12 mouse cellular contexts compared by ENCODE assay signal in the genomic region with DNA sequence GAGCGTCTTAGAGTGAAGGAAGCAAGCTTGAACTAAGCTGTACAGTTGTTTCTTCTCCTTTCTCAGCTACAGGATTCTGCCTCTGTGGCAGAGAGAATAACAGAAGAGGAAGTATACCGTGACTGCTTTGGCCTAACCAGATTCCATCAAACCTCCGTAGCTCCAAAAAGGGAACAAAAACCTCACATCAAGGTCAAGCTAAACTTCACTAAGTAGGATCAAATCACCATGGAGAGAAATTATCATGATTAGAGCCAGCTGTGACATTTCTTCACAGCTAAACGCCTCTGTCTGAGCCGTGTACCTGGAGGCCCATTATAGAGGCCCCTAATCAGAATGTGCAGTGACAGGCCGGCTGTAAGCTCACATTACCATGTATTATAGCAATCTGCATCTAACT. TPM values are rescaled to one million over a fixed set of nuclear protein-coding genes. Genes with fewer than 3 reads are reported as not detected.
DNase-seq lines count a peak whose midpoint lies in the region; ATAC-seq lines count a peak whose summit lies in the region.
"Had no signal": no experiment of that assay in that cellular context is flagged by ENCODE, and none has a peak within 500 bp of the region (broad histone marks: within the 10 kb centered on the region; RNA-seq: fewer than 3 reads in every experiment).

No protein-coding gene starts in this region.

- 55% methylated on average over 6 of the region's 6 CpGs for WGBS in neural tube, embryonic 13.5 days
- WGBS in neural tube, embryonic 15.5 days, result 53% methylated on average over 6 of the region's 6 CpGs
- 45% methylated on average over 6 of the region's 6 CpGs for WGBS in limb, embryonic 10.5 days

- H3K4me1 ChIP-seq in neural tube, embryonic 13.5 days (replicated peaks), result peaks cover 8% of the 10 kb centered on the region; the same call in 1 of the 2 replicates
- no peaks in the 10 kb centered on the region for H3K4me1 ChIP-seq in neural tube, embryonic 15.5 days
- peaks cover 12% of the 10 kb centered on the region for H3K4me1 ChIP-seq in limb, embryonic 10.5 days
- H3K4me1 ChIP-seq: midbrain, embryonic 12.5 days had no signal

- no peak for ATAC-seq in neural tube, embryonic 13.5 days (ENCODE audit: low read depth)
- no peak for ATAC-seq in neural tube, embryonic 15.5 days (ENCODE audit: low FRiP score)
- ATAC-seq: intestine, embryonic 16.5 days had no signal

- H3K9ac ChIP-seq in neural tube, embryonic 13.5 days, result no peak overlapping the region
- H3K9ac ChIP-seq in neural tube, embryonic 15.5 days (replicated peaks), result no peak overlapping the region
- H3K9ac ChIP-seq: midbrain, embryonic 12.5 days had no signal

- H3K9me3 ChIP-seq in neural tube, embryonic 13.5 days, result no peaks in the 10 kb centered on the region
- H3K9me3 ChIP-seq in neural tube, embryonic 15.5 days (replicated peaks), result no peaks in the 10 kb centered on the region
- H3K9me3 ChIP-seq in limb, embryonic 10.5 days (replicated peaks), result no peaks in the 10 kb centered on the region
- H3K9me3 ChIP-seq: midbrain, embryonic 12.5 days had no signal

- no peak overlapping the region for H3K4me2 ChIP-seq in neural tube, embryonic 13.5 days
- H3K4me2 ChIP-seq in neural tube, embryonic 15.5 days, result no peak overlapping the region
- H3K4me2 ChIP-seq: midbrain, embryonic 12.5 days had no signal

- DNase-seq in embryo, embryonic 10 days (ENCODE audit: low spot score), result peak; percentile 5
- DNase-seq in embryo, embryonic 9.5 days (ENCODE audit: extremely low spot score), result no peak
- no peak for DNase-seq in limb, embryonic 10.5 days (ENCODE audit: low spot score)
- no peak for DNase-seq in gastrocnemius, postnatal 4 days (ENCODE audit: low spot score in 2 of 2)
- DNase-seq in urinary bladder, postnatal 14 days (ENCODE audit: low spot score), result no peak
- DNase-seq in thymus, postnatal 14 days, result no peak
- DNase-seq: cerebellum, postnatal 10 days had no signal

- H3K27me3 ChIP-seq in neural tube, embryonic 13.5 days, result no peaks in the 10 kb centered on the region
- no peaks in the 10 kb centered on the region for H3K27me3 ChIP-seq in neural tube, embryonic 15.5 days (replicated peaks)
- no peaks in the 10 kb centered on the region for H3K27me3 ChIP-seq in limb, embryonic 10.5 days (ENCODE audit: low read depth, poor library complexity, severe bottlenecking)
- H3K27me3 ChIP-seq: midbrain, embryonic 12.5 days had no signal

- H3K27ac ChIP-seq in neural tube, embryonic 13.5 days (replicated peaks), result peak overlapping the region; percentile 33
- H3K27ac ChIP-seq in neural tube, embryonic 15.5 days (replicated peaks), result no peak overlapping the region
- H3K27ac ChIP-seq in limb, embryonic 10.5 days, result peak overlapping the region; percentile 31; the same call in 1 of the 2 replicates
- H3K27ac ChIP-seq: midbrain, embryonic 12.5 days had no signal

- H3K36me3 ChIP-seq in neural tube, embryonic 13.5 days, result no peaks in the 10 kb centered on the region
- no peaks in the 10 kb centered on the region for H3K36me3 ChIP-seq in neural tube, embryonic 15.5 days
- no peaks in the 10 kb centered on the region for H3K36me3 ChIP-seq in limb, embryonic 10.5 days
- H3K36me3 ChIP-seq: midbrain, embryonic 12.5 days had no signal

- H3K4me3 ChIP-seq in neural tube, embryonic 13.5 days, result no peak overlapping the region
- no peak overlapping the region for H3K4me3 ChIP-seq in neural tube, embryonic 15.5 days (replicated peaks)
- no peak overlapping the region for H3K4me3 ChIP-seq in limb, embryonic 10.5 days
- H3K4me3 ChIP-seq: erythroblast, embryonic 14.5 days; midbrain, embryonic 12.5 days had no signal

RNA-seq across cellular contexts. Expression of a gene that starts 28.2 kb away (rescaled TPM):
- polyA plus RNA-seq in neural tube, embryonic 13.5 days (2015; fragmentation: Nextera tagmentation; extraction: Ambion mirVana), result 268 and 275 TPM in 2 replicates
- 225 and 226 TPM in 2 replicates for polyA plus RNA-seq in neural tube, embryonic 15.5 days (2015; fragmentation: Nextera tagmentation; extraction: Ambion mirVana)
- polyA plus RNA-seq in limb, embryonic 10.5 days (2016; fragmentation: Nextera tagmentation; extraction: Ambion mirVana), result 309 and 315 TPM in 2 replicates
- total RNA-seq in gastrocnemius, postnatal 4 days (2021), result 100 to 1,000 TPM; 130 to 144 TPM
